Mouse (Mus musculus) left cerebral cortex, postnatal 10 days (tissue): Measurements from ENCODE around the gene Zfp523. TPM values are rescaled to one million over a fixed set of nuclear protein-coding genes. Genes with fewer than 3 reads are reported as not detected.
A peak's percentile ranks its signal among the peaks of the same experiment; 100 is the strongest.

Experiments used
- DNase-seq, 2 experiments: peaks; one replicate each; pipeline ENCODE4 v3.0.0; 2021 to 2022; ENCODE audit warnings: low spot score in 2 of 2, mixed read lengths in 1 of 2; ENCODE audit errors: extremely low spot score in 1 of 2
- intact Hi-C: fragments of 180-260 bp; cut with DNase I; formaldehyde crosslinking; loops from one replicate; pipeline ENCODE4 v1.15.1; 2025
- total RNA-seq, 2 experiments: library from RNA; stranded (reverse); gene quantifications; 2 replicates each; pipeline ENCODE4 v1.2.3; 2021

Zfp523 gene
- total RNA-seq, 2 experiments from 2014 or later, result 87.3 to 95.6 TPM

GRCm38 (mm10) chr17:28153095-28153494 lies 23.8 kb upstream of the Zfp523 start:
- no peak for DNase-seq
- intact Hi-C loops, result no loop called here

GRCm38 (mm10) chr17:28154970-28155369 lies 22.0 kb upstream of the Zfp523 start:
- intact Hi-C loops, result no loop called here
- DNase-seq, result no peak

GRCm38 (mm10) chr17:28160361-28160760 lies 16.6 kb upstream of the Zfp523 start:
- intact Hi-C loops, result no loop called here
- DNase-seq, result no peak

GRCm38 (mm10) chr17:28161310-28161881 lies 15.5 kb upstream of the Zfp523 start:
- peak in 1 of 2 experiments; percentile 60 for DNase-seq
- intact Hi-C loops, result no loop called here

- intact Hi-C loops, result loop anchor here (1.0 kb wide), 1 partner anchor 78 kb away; no protein-coding TSS in a partner anchor
- peak; percentile 45 to 83 for DNase-seq
These were observed 13.3 kb upstream of the Zfp523 start for GRCm38 (mm10) chr17:28163666-28164065.

GRCm38 (mm10) chr17:28170460-28171305 lies 6.2 kb upstream of the Zfp523 start:
- intact Hi-C loops, result no loop called here
- no peak for DNase-seq

GRCm38 (mm10) chr17:28172690-28173089 lies 4.2 kb upstream of the Zfp523 start:
- intact Hi-C loops, result no loop called here
- no peak for DNase-seq

- no peak for DNase-seq
- intact Hi-C loops, result no loop called here
These were observed 664 bp downstream of the Zfp523 start for GRCm38 (mm10) chr17:28177540-28178046.

- intact Hi-C loops, result no loop called here
- no peak for DNase-seq
These were observed 3.4 kb downstream of the Zfp523 start for GRCm38 (mm10) chr17:28180331-28180730.

- no peak for DNase-seq
- intact Hi-C loops, result no loop called here
These were observed 4.0 kb downstream of the Zfp523 start for GRCm38 (mm10) chr17:28180783-28181544.

- DNase-seq, result no peak
- intact Hi-C loops, result no loop called here
These were observed 8.2 kb downstream of the Zfp523 start for GRCm38 (mm10) chr17:28184971-28185638.

- intact Hi-C loops, result no loop called here
- no peak for DNase-seq
These were observed 11.4 kb downstream of the Zfp523 start for GRCm38 (mm10) chr17:28188313-28188712.

GRCm38 (mm10) chr17:28192754-28193153 lies 15.8 kb downstream of the Zfp523 start:
- DNase-seq, result no peak
- intact Hi-C loops, result no loop called here

- DNase-seq, result no peak
These were observed 16.6 kb downstream of the Zfp523 start for GRCm38 (mm10) chr17:28193559-28193958.

GRCm38 (mm10) chr17:28195033-28195432 lies 18.1 kb downstream of the Zfp523 start:
- intact Hi-C loops, result no loop called here
- DNase-seq, result no peak

More at GRCm38 (mm10) chr17:28193559-28193958, 16.6 kb downstream of the Zfp523 start:
- intact Hi-C loops, result no loop called here

GRCm38 (mm10) chr17:28197646-28198045 lies 20.7 kb downstream of the Zfp523 start:
- intact Hi-C loops, result no loop called here
- no peak for DNase-seq

GRCm38 (mm10) chr17:28201982-28202381 lies 25.1 kb downstream of the Zfp523 start:
- intact Hi-C loops, result no loop called here
- DNase-seq, result no peak

GRCm38 (mm10) chr17:28204052-28204720 lies 27.3 kb downstream of the Zfp523 start:
- DNase-seq, result peak in 1 of 2 experiments; percentile 70
- intact Hi-C loops, result no loop called here
